Mouse (Mus musculus) hindbrain, embryonic 14.5 days (tissue): ENCODE measurements around the gene Gab1. TPM values are rescaled to one million over a fixed set of nuclear protein-coding genes. Genes with fewer than 3 reads are reported as not detected.

Experiments used
- ATAC-seq: fragments of 200-750 bp; cut with Nextera tagmentation; 2 replicates; pipeline ENCODE4 v1.8.0; 2017; ENCODE audit warnings: moderate number of reproducible peaks, mild to moderate bottlenecking, moderate TSS enrichment, moderate library complexity; ENCODE audit not compliant: low FRiP score
- DNase-seq: peaks from one replicate; pipeline ENCODE4 v3.0.0-alpha.2; 2015; ENCODE audit warnings: low spot score
- H3K27ac ChIP-seq: fragments of 300-500 bp; sonication (generic); 2 replicates; pipeline ENCODE4 v1.5.1; 2014; ENCODE audit warnings: mild to moderate bottlenecking, moderate library complexity
- H3K27me3 ChIP-seq: fragments of 300-500 bp; sonication (generic); 2 replicates; pipeline ENCODE4 v1.6.1; 2014; ENCODE audit warnings: mild to moderate bottlenecking, low read length, mixed read lengths; ENCODE audit not compliant: control insufficient read depth, insufficient read depth
- H3K36me3 ChIP-seq: fragments of 300-500 bp; sonication (generic); replicated peaks from 2 replicates; pipeline ENCODE4 v1.6.1; 2014; ENCODE audit not compliant: control insufficient read depth, insufficient read depth
- H3K4me1 ChIP-seq: fragments of 300-500 bp; sonication (generic); replicated peaks from 2 replicates; pipeline ENCODE4 v1.6.1; 2014; ENCODE audit warnings: antibody characterized with exemption, low read length, mixed read lengths; ENCODE audit not compliant: control insufficient read depth, insufficient read depth
- H3K4me2 ChIP-seq: fragments of 300-500 bp; sonication (generic); replicated peaks from 2 replicates; pipeline ENCODE4 v1.6.1; 2014; ENCODE audit warnings: mild to moderate bottlenecking, moderate library complexity
- H3K4me3 ChIP-seq: fragments of 300-500 bp; sonication (generic); replicated peaks from 2 replicates; pipeline ENCODE4 v1.5.1; 2014; ENCODE audit warnings: mild to moderate bottlenecking, low read length
- H3K9ac ChIP-seq: fragments of 300-500 bp; sonication (generic); 2 replicates; pipeline ENCODE4 v1.6.1; 2014
- H3K9me3 ChIP-seq: fragments of 300-500 bp; sonication (generic); 2 replicates; pipeline ENCODE4 v1.6.1; 2016; ENCODE audit warnings: low read length; ENCODE audit not compliant: control insufficient read depth
- WGBS: fragments of 180-500 bp; shearing (Covaris S2); extraction: QIAGEN DNeasy Blood & Tissue Kit; methylation state at CpG from one replicate; pipeline ENCODE4 v1.1.7; 2014; 5-methylcytosine and 5-hydroxymethylcytosine counted together
- polyA plus RNA-seq: library from polyadenylated mRNA; unstranded; fragments of >200 nt; fragmentation: Nextera tagmentation; extraction: Ambion mirVana; gene quantifications from 2 replicates; pipeline ENCODE4 v1.2.1, GENCODE M21; 2014

The Gab1 gene
- polyA plus RNA-seq, 1 experiment from 2014 or later = 16.6 TPM

DNA sequence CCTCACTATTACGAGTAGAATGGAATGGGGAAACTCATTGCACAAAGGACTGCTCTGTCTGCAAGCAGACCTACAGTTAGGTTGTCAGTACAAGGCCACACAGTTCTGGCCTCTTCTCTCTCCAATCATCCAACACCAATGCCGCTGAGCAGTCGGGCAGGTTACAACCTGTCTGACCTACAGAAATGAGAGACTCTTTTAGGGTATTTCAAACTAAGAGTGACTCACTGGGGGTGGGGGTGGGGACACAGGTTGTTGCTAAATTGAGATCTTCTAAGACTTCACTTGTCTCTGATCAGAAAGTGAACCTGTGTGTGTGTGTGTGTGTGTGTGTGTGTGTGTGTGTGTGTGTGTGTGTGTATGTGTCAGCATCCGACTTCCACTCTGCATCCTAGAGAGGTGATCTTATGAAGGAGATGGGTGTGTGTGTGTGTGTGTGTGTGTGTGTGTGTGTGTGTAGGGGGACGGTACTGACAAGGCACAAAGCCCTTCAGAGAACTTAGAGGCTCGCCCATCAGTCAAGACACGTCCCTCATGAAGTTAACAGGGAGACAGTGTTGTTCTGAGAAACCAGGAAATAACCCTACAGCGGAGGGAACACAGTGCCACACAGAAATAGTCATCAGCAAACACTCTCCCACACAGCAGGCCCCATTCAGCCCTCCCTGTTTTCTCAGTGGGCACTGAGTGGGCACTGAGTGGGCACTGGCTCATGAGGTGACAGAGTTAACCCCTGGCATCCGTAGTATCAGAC, 27.7 kb downstream of the Gab1 start:
- no peaks in the 10 kb centered on the region for H3K27me3 ChIP-seq
- no peak overlapping the region for H3K4me2 ChIP-seq
- no peak for DNase-seq
- WGBS = 83% methylated on average over 8 of the region's 9 CpGs
- no peaks in the 10 kb centered on the region for H3K9me3 ChIP-seq
- H3K4me3 ChIP-seq = no peak overlapping the region
- no peak overlapping the region for H3K9ac ChIP-seq
- peaks cover 6% of the 10 kb centered on the region; the same call in 1 of the 2 replicates for H3K4me1 ChIP-seq
- ATAC-seq = no peak
- H3K27ac ChIP-seq = no peak overlapping the region
- no peaks in the 10 kb centered on the region for H3K36me3 ChIP-seq

- H3K4me1 ChIP-seq = peaks cover 6% of the 10 kb centered on the region; the same call in 1 of the 2 replicates
- no peaks in the 10 kb centered on the region for H3K27me3 ChIP-seq
- no peak overlapping the region for H3K4me3 ChIP-seq
- WGBS = 85% methylated on average over 6 of the region's 6 CpGs
- no peak overlapping the region for H3K4me2 ChIP-seq
- DNase-seq (no peak), ATAC-seq (no peak)
- no peak overlapping the region for H3K27ac ChIP-seq
- no peaks in the 10 kb centered on the region for H3K9me3 ChIP-seq
- H3K9ac ChIP-seq = no peak overlapping the region
- no peaks in the 10 kb centered on the region for H3K36me3 ChIP-seq
Observed at GRCm38 (mm10) chr8:80851648-80852047, 28.7 kb downstream of the Gab1 start.

- no peak overlapping the region for H3K4me2 ChIP-seq
- H3K27me3 ChIP-seq = no peaks in the 10 kb centered on the region
- ATAC-seq (no peak), DNase-seq (no peak)
- 92% methylated on average over 4 of the region's 4 CpGs for WGBS
- peaks cover 13% of the 10 kb centered on the region; the same call in 1 of the 2 replicates for H3K4me1 ChIP-seq
- H3K9me3 ChIP-seq = no peaks in the 10 kb centered on the region
- H3K9ac ChIP-seq = no peak overlapping the region
- H3K4me3 ChIP-seq = no peak overlapping the region
- no peaks in the 10 kb centered on the region for H3K36me3 ChIP-seq
- no peak overlapping the region for H3K27ac ChIP-seq
Observed at GRCm38 (mm10) chr8:80850013-80850412, 30.3 kb downstream of the Gab1 start.

- Histone ChIP-seq H3K9ac (no peak overlapping the region), H3K9me3 (no peaks in the 10 kb centered on the region), H3K27me3 (no peaks in the 10 kb centered on the region), H3K4me1 (peaks cover 11% of the 10 kb centered on the region; the same call in 1 of the 2 replicates), H3K36me3 (no peaks in the 10 kb centered on the region), H3K4me2 (no peak overlapping the region), H3K27ac (no peak overlapping the region), H3K4me3 (no peak overlapping the region)
- no peak for DNase-seq
- no peak for ATAC-seq
- WGBS = 79% methylated on average over 11 of the region's 11 CpGs
Observed at GRCm38 (mm10) chr8:80848631-80849030, 31.7 kb downstream of the Gab1 start.

DNA sequence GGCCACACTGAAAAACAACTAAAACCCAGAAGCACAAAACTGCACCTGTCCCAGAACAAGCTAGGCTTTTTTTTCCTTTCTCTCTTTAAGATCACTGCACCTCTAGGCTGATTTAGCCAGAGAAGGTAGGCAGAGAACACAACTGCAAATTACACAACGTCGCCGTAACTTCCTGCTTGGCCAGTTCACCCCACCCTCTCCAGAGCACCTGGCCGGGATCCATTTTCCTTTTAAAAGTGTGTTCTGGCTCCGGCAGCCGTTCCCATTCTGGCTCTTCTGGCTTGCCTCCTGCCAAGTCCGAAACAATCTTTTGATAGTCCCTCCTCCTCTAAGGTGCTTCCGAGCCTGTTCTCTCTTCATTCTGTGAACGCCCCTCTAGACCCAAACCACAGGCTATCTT, 32.4 kb downstream of the Gab1 start:
- no peaks in the 10 kb centered on the region for H3K36me3 ChIP-seq
- ATAC-seq = no peak
- no peaks in the 10 kb centered on the region for H3K27me3 ChIP-seq
- H3K27ac ChIP-seq = no peak overlapping the region
- no peak for DNase-seq
- H3K4me1 ChIP-seq = 0 out of 2 replicates have a peak, but pooled peaks cover 7% of the 10 kb centered on the region
- WGBS = 69% methylated on average over 9 of the region's 9 CpGs
- H3K4me3 ChIP-seq = no peak overlapping the region
- H3K9ac ChIP-seq = no peak overlapping the region
- no peaks in the 10 kb centered on the region for H3K9me3 ChIP-seq
- no peak overlapping the region for H3K4me2 ChIP-seq

GRCm38 (mm10) chr8:80845284-80845683, 35.0 kb downstream of the Gab1 start:
- Histone ChIP-seq H3K9ac (no peak overlapping the region), H3K27ac (no peak overlapping the region), H3K9me3 (no peaks in the 10 kb centered on the region), H3K4me3 (no peak overlapping the region), H3K4me2 (no peak overlapping the region), H3K36me3 (no peaks in the 10 kb centered on the region), H3K4me1 (0 out of 2 replicates have a peak, but pooled peaks cover 7% of the 10 kb centered on the region), H3K27me3 (no peaks in the 10 kb centered on the region)
- ATAC-seq (no peak), DNase-seq (no peak)
- WGBS = 89% methylated on average over 13 of the region's 13 CpGs

GRCm38 (mm10) chr8:80843744-80844434, 36.4 kb downstream of the Gab1 start:
- Histone ChIP-seq H3K9me3 (no peaks in the 10 kb centered on the region), H3K4me2 (no peak overlapping the region), H3K27ac (no peak overlapping the region), H3K27me3 (no peaks in the 10 kb centered on the region), H3K36me3 (no peaks in the 10 kb centered on the region), H3K4me3 (no peak overlapping the region), H3K9ac (no peak overlapping the region), H3K4me1 (0 out of 2 replicates have a peak, but pooled peaks cover 7% of the 10 kb centered on the region)
- no peak for DNase-seq
- ATAC-seq = no peak
- 89% methylated on average over 9 of the region's 9 CpGs for WGBS

DNA sequence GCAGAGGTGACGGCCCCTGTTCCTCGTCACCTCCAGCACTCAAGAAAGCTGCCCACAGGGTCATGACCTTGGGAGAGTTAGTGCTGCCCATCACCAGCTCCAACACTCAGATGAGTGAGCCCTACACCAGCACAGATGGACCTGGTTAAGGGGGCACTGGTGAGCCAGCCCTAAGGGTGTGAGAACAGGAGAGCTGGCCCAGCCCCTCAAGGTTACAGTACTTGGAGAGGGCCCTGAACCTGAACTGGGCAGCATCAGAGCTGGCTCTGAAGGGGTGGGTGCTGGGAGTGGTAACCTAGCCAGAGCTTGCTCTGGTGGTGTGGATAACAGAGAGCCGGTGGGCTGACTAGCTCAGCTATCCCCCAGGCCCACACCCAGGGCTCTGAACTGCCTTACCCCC, 37.8 kb downstream of the Gab1 start:
- Histone ChIP-seq H3K9me3 (no peaks in the 10 kb centered on the region), H3K27me3 (no peaks in the 10 kb centered on the region), H3K9ac (no peak overlapping the region), H3K4me2 (no peak overlapping the region), H3K36me3 (no peaks in the 10 kb centered on the region), H3K4me1 (0 out of 2 replicates have a peak, but pooled peaks cover 7% of the 10 kb centered on the region), H3K4me3 (no peak overlapping the region), H3K27ac (no peak overlapping the region)
- ATAC-seq = peak; percentile 26; the same call in 1 of the 2 replicates
- WGBS = 85% methylated on average over 3 of the region's 3 CpGs
- no peak for DNase-seq

GRCm38 (mm10) chr8:80840090-80840489, 40.2 kb downstream of the Gab1 start:
- H3K4me2 ChIP-seq = no peak overlapping the region
- no peaks in the 10 kb centered on the region for H3K9me3 ChIP-seq
- ATAC-seq (no peak), DNase-seq (no peak)
- H3K27ac ChIP-seq = no peak overlapping the region
- no peak overlapping the region for H3K4me3 ChIP-seq
- 77% methylated on average over 6 of the region's 6 CpGs for WGBS
- H3K4me1 ChIP-seq = no peaks in the 10 kb centered on the region
- no peaks in the 10 kb centered on the region for H3K36me3 ChIP-seq
- no peaks in the 10 kb centered on the region for H3K27me3 ChIP-seq
- H3K9ac ChIP-seq = no peak overlapping the region
